Mouse (Mus musculus) CH12.LX (cell line): ENCODE measurements around the gene Glyr1. TPM values are rescaled to one million over a fixed set of nuclear protein-coding genes. Genes with fewer than 3 reads are reported as not detected.
A peak's percentile ranks its signal among the peaks of the same experiment; 100 is the strongest.

Experiments
- DNase-seq: peaks from one replicate; pipeline ENCODE4 v3.0.0-alpha.2; 2013; ENCODE audit errors: extremely low read depth
- H3K27ac ChIP-seq: 2 replicates; pipeline ENCODE4 v1.5.1; 2012; ENCODE audit warnings: low read depth, mild to moderate bottlenecking, control low read depth, moderate library complexity; ENCODE audit not compliant: insufficient read depth
- H3K27me3 ChIP-seq: replicated peaks from 2 replicates; pipeline ENCODE3; 2012; ENCODE audit warnings: inconsistent platforms
- H3K36me3 ChIP-seq, 2 experiments: replicated peaks in 1 of 2; 2 replicates each; pipeline versions ENCODE3 to v1.6.1; 2012; ENCODE audit warnings: inconsistent platforms in 1 of 2, low read length in 1 of 2, mild to moderate bottlenecking in 1 of 2, mixed read lengths in 1 of 2, moderate library complexity in 1 of 2; ENCODE audit not compliant: control insufficient read depth in 1 of 2, insufficient read depth in 1 of 2
- H3K4me1 ChIP-seq, 2 experiments: 2 replicates each; pipeline ENCODE4 v1.6.1; 2012; ENCODE audit warnings: inconsistent platforms in 1 of 2, moderate library complexity in 1 of 2; ENCODE audit not compliant: insufficient read depth in 2 of 2, control insufficient read depth in 1 of 2
- H3K4me2 ChIP-seq: 2 replicates; pipeline ENCODE4 v1.6.1; 2012; ENCODE audit warnings: low read depth, mild to moderate bottlenecking, control low read depth; ENCODE audit not compliant: poor library complexity, insufficient read depth, severe bottlenecking
- H3K4me3 ChIP-seq, 3 experiments: fragments of 150-350 bp in 1 of 3; sonication (generic) in 1 of 3; replicated peaks in 1 of 3; 2 replicates each; pipeline versions ENCODE3 to v1.5.1; 2011 to 2012; ENCODE audit warnings: low read depth in 2 of 3, low read length in 2 of 3, mild to moderate bottlenecking in 2 of 3, moderate library complexity in 2 of 3, control low read depth in 1 of 3, improper control_type of control experiment in 1 of 3, inconsistent platforms in 1 of 3, mixed read lengths in 1 of 3; ENCODE audit not compliant: poor library complexity in 1 of 3
- H3K79me2 ChIP-seq: replicated peaks from 2 replicates; pipeline ENCODE4 v1.6.1; 2012; ENCODE audit warnings: mild to moderate bottlenecking, moderate library complexity; ENCODE audit not compliant: control insufficient read depth, poor library complexity, insufficient read depth, severe bottlenecking; ENCODE audit errors: extremely low read depth
- H3K9ac ChIP-seq: 2 replicates; pipeline ENCODE4 v1.6.1; 2012; ENCODE audit warnings: low read depth, mild to moderate bottlenecking, control low read depth, moderate library complexity; ENCODE audit not compliant: insufficient read depth
- H3K9me3 ChIP-seq: replicated peaks from 2 replicates; pipeline ENCODE3; 2012; ENCODE audit warnings: low read length, inconsistent platforms, mixed read lengths
- CHD1 ChIP-seq: IDR thresholded peaks from 2 replicates; pipeline ENCODE4 v1.6.1; 2012; ENCODE audit warnings: low read depth, low read length, improper control_type of control experiment, inconsistent platforms
- CHD2 ChIP-seq: IDR thresholded peaks from 2 replicates; pipeline ENCODE4 v1.6.1; 2011; ENCODE audit warnings: low read length, improper control_type of control experiment
- CTCF ChIP-seq, 2 experiments: IDR thresholded peaks in 1 of 2; conservative IDR thresholded peaks in 1 of 2; 2 replicates each; pipeline ENCODE4 v1.5.1; 2011 to 2012; ENCODE audit warnings: low read depth in 2 of 2, low read length in 2 of 2, improper control_type of control experiment in 1 of 2, inconsistent platforms in 1 of 2, mild to moderate bottlenecking in 1 of 2, moderate library complexity in 1 of 2
- E2F4 ChIP-seq: IDR thresholded peaks from 2 replicates; pipeline ENCODE4 v1.6.1; 2011; ENCODE audit warnings: low read depth, low read length, improper control_type of control experiment; ENCODE audit not compliant: insufficient replicate concordance
- ELF1 ChIP-seq: IDR thresholded peaks from 2 replicates; pipeline ENCODE4 v1.6.1; 2014; ENCODE audit warnings: low read depth, mild to moderate bottlenecking, inconsistent platforms, low read length, improper control_type of control experiment
- ETS1 ChIP-seq: conservative IDR thresholded peaks from 2 replicates; pipeline ENCODE4 v1.6.1; 2012; ENCODE audit warnings: low read depth, mild to moderate bottlenecking, inconsistent platforms, low read length, improper control_type of control experiment, moderate library complexity
- IRF4 ChIP-seq: IDR thresholded peaks from 2 replicates; pipeline ENCODE4 v1.6.1; 2014; ENCODE audit warnings: low read depth, mild to moderate bottlenecking, inconsistent platforms, low read length, improper control_type of control experiment
- JUND ChIP-seq: conservative IDR thresholded peaks from 2 replicates; pipeline ENCODE4 v1.6.1; 2011; ENCODE audit warnings: low read depth, low read length, improper control_type of control experiment
- MEF2A ChIP-seq: IDR thresholded peaks from 2 replicates; pipeline ENCODE4 v1.6.1; 2014; ENCODE audit warnings: low read depth, mild to moderate bottlenecking, inconsistent platforms, low read length, improper control_type of control experiment, borderline replicate concordance
- MXI1 ChIP-seq: IDR thresholded peaks from 2 replicates; pipeline ENCODE4 v1.6.1; 2011; ENCODE audit warnings: mild to moderate bottlenecking, low read depth, low read length, improper control_type of control experiment
- MYC ChIP-seq: IDR thresholded peaks from 2 replicates; pipeline ENCODE4 v1.6.1; 2011; ENCODE audit warnings: low read depth, mild to moderate bottlenecking, improper control_type of control experiment, low read length
- NELFE ChIP-seq: IDR thresholded peaks from 2 replicates; pipeline ENCODE4 v1.6.1; 2011; ENCODE audit warnings: low read depth, low read length, improper control_type of control experiment
- PAX5 ChIP-seq: IDR thresholded peaks from 2 replicates; pipeline ENCODE4 v1.6.1; 2012; ENCODE audit warnings: low read length, inconsistent platforms, mixed read lengths
- POLR2AphosphoS2 ChIP-seq: IDR thresholded peaks from 2 replicates; pipeline ENCODE4 v1.6.1; 2011; ENCODE audit warnings: low read depth, low read length, improper control_type of control experiment
- RAD21 ChIP-seq: IDR thresholded peaks from 2 replicates; pipeline ENCODE4 v1.6.1; 2011; ENCODE audit warnings: low read depth, mild to moderate bottlenecking, low read length, improper control_type of control experiment, moderate library complexity
- SIN3A ChIP-seq: IDR thresholded peaks from 2 replicates; pipeline ENCODE4 v1.6.1; 2012; ENCODE audit warnings: low read length, improper control_type of control experiment, inconsistent platforms
- TBP ChIP-seq: conservative IDR thresholded peaks from 2 replicates; pipeline ENCODE4 v1.6.1; 2011; ENCODE audit warnings: low read depth, low read length, improper control_type of control experiment
- USF2 ChIP-seq: conservative IDR thresholded peaks from 2 replicates; pipeline ENCODE4 v1.6.1; 2011; ENCODE audit warnings: low read depth, low read length, improper control_type of control experiment
- ZC3H11A ChIP-seq: IDR thresholded peaks from 2 replicates; pipeline ENCODE4 v1.6.1; 2012; ENCODE audit warnings: low read depth, mild to moderate bottlenecking, inconsistent platforms, low read length, improper control_type of control experiment
- ZKSCAN1 ChIP-seq: IDR thresholded peaks from 2 replicates; pipeline ENCODE4 v1.6.1; 2012; ENCODE audit warnings: low read depth, inconsistent platforms, low read length, improper control_type of control experiment, borderline replicate concordance
- ZMIZ1 ChIP-seq: IDR thresholded peaks from 2 replicates; pipeline ENCODE4 v1.6.1; 2012; ENCODE audit warnings: low read depth, mild to moderate bottlenecking, inconsistent platforms, low read length, improper control_type of control experiment
- dilution Hi-C: fragments of 300-500 bp; cut with MboI; formaldehyde crosslinking; loops from 2 replicates; pipeline ENCODE4 v1.14.3; 2020; ENCODE audit warnings: low sequenced_read_pairs; ENCODE audit not compliant: extremely low pct_unique_long_range_greater_than_20kb, extremely low pct_ligation_motif_present
- in situ Hi-C: fragments of 300-500 bp; cut with MboI; formaldehyde crosslinking; loops from 3 replicates; pipeline ENCODE4 v1.14.3; 2019; ENCODE audit warnings: low sequenced_read_pairs, low pct_ligation_motif_present, low pct_unique_long_range_greater_than_20kb, mixed read lengths
- polyA plus RNA-seq: library from polyadenylated mRNA; unstranded; fragments of >175 nt; gene quantifications from 2 replicates; pipeline ENCODE4 v1.2.1, GENCODE M21; 2012; ENCODE audit warnings: low read depth; ENCODE audit not compliant: insufficient read length
- total RNA-seq, 2 experiments: library from RNA; depleted of rRNA; stranded (reverse); fragments of 300-350 nt in 1 of 2; fragments of >200 nt in 1 of 2; gene quantifications; 2 replicates each; pipeline ENCODE4 v1.2.3; 2012 to 2014

Gene Glyr1
- total and polyA plus RNA-seq, 3 experiments: 90.6 to 134 (median 132) TPM

DNA sequence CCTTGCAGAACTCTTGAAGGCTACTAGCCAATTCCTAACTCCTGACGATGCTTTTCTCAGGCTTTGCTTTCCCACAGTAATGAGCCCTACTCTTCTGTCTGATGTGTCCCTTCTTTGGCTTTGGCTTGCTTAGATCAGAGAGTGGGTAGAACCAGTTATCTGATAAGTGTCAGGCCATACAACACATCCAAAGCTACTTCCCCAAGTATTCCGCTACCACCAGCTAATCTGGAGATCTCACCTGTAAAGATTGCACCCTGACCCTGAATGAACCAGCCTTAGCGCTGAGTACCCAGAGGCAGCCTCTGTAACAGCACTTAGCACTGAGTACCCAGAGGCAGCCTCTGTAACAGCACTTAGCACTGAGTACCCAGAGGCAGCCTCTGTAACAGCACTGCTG is 4.3 kb downstream of the Glyr1 start:
- Histone ChIP-seq H3K27ac (no peak overlapping the region), H3K9me3 (no peaks in the 10 kb centered on the region), H3K9ac (no peak overlapping the region), H3K27me3 (no peaks in the 10 kb centered on the region), H3K79me2 (peaks cover 38% of the 10 kb centered on the region), H3K36me3 (peaks cover 56 to 75% of the 10 kb centered on the region in 2 experiments), H3K4me2 (no peak overlapping the region), H3K4me1 (peaks cover 2 to 19% of the 10 kb centered on the region in 2 experiments; a peak in 3 of 4 replicates), H3K4me3 (no peak overlapping the region)
- no peak for DNase-seq
- TF ChIP-seq RAD21 (no peak), ZKSCAN1 (no peak), CHD1 (no peak), CTCF (conservative IDR thresholded peaks at IDR 0.05 in 1 of 2, IDR thresholded peaks at IDR 0.05 in 1 of 2; ENCODE audit: low read depth in 2 of 2, low read length in 2 of 2) (no peak), POLR2AphosphoS2 (no peak), E2F4 (no peak), ELF1 (no peak), SIN3A (no peak), CHD2 (no peak), NELFE (no peak), MXI1 (no peak), TBP (no peak), ZMIZ1 (no peak), PAX5 (no peak), MYC (no peak), MEF2A (no peak), IRF4 (no peak), ZC3H11A (no peak)
- in situ Hi-C loops (no loop called here), dilution Hi-C loops (no loop called here)

DNA sequence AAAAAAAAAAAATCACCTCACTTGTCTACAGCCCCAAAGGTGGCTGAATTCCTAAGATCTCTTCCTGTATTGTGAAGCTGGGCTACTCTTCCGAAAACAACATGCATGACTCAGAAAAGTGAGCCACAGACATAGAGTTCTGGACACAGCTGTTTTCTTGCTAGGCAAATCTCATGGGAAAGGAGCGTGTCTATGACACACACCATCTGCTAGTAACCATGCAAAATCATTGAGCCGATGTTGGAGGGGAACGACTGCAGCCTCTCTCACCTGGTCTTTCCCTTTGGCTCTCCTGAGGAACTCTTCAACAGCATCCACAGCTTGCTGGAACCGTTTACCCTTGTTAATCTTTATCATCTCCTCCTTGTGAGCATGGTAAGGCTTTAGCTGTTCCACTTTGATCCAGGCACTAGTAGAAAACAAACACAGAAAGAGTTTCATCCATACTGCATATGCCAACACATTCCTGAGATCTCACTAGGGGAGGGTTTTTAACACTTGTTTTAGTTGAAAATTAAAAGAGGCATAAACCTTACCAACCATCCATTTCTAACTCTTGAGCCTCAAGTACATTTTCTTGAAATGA is 12.9 kb downstream of the Glyr1 start:
- in situ Hi-C loops: no loop called here

More for the DNA sequence above, 12.9 kb downstream of the Glyr1 start:
- H3K9ac ChIP-seq: no peak overlapping the region
- no peak overlapping the region for H3K27ac ChIP-seq
- peaks cover 2% of the 10 kb centered on the region for H3K79me2 ChIP-seq
- dilution Hi-C loops: no loop called here
- TF ChIP-seq USF2 (no peak), ETS1 (peak; percentile 93), TBP (0 out of 2 replicates have a peak, but pooled peaks have one; percentile 19), JUND (no peak)
- peak; percentile 60 for DNase-seq
- no peaks in the 10 kb centered on the region for H3K9me3 ChIP-seq
- peaks cover 86 to 97% of the 10 kb centered on the region in 2 experiments for H3K36me3 ChIP-seq
- H3K27me3 ChIP-seq: no peaks in the 10 kb centered on the region
- no peak overlapping the region for H3K4me3 ChIP-seq
- H3K4me1 ChIP-seq: peaks cover 0 to 28% of the 10 kb centered on the region in 2 experiments; a peak in 2 of 4 replicates
- no peak overlapping the region for H3K4me2 ChIP-seq
